Comparison of ENCODE assay signal across 7 mouse cellular contexts in genomic region chr1:34850343-34851136, GRCm38 (mm10). TPM values are rescaled to one million over a fixed set of nuclear protein-coding genes. Genes with fewer than 3 reads are reported as not detected.
DNase-seq lines count a peak whose midpoint lies in the region; ATAC-seq and TF ChIP-seq lines count a peak whose summit lies in the region.

No protein-coding gene starts in this region.

- no peak overlapping the region for H3K27ac ChIP-seq in cortical plate, adult 2 months (ENCODE audit: insufficient read depth, low read length)
- H3K27ac ChIP-seq in neural tube, embryonic 11.5 days (ENCODE audit: low read depth, low read length), result no peak overlapping the region

- 47% methylated on average over 11 of the region's 11 CpGs for WGBS in neural tube, embryonic 11.5 days

- H3K36me3 ChIP-seq in megakaryocyte, embryonic 14.5 days (replicated peaks; ENCODE audit: low read length), result peaks cover 12% of the 10 kb centered on the region
- no peaks in the 10 kb centered on the region for H3K36me3 ChIP-seq in neural tube, embryonic 11.5 days (ENCODE audit: control insufficient read depth, insufficient read depth, low read length)

- no peak for TF ChIP-seq POLR2A in cortical plate, adult 2 months (IDR thresholded peaks at IDR 0.05; ENCODE audit: extremely low read depth, insufficient read depth, low read length)

- ATAC-seq in megakaryocyte, adult 5-6 weeks (ENCODE audit: poor library complexity, severe bottlenecking), result no peak
- ATAC-seq in neural tube, embryonic 11.5 days (ENCODE audit: insufficient read depth, low FRiP score, low TSS enrichment), result peak; percentile 60; the same call in 1 of the 2 replicates

- intact Hi-C loops in gastrocnemius, postnatal 14 days (cut with DNase I; ENCODE audit: low total_unique reads), result no loop called here

- H3K4me3 ChIP-seq in megakaryocyte, embryonic 14.5 days (replicated peaks), result peak overlapping the region; percentile 97
- H3K4me3 ChIP-seq in cortical plate, adult 2 months (ENCODE audit: insufficient read depth, low read length), result peak overlapping the region; percentile 64
- peak overlapping the region; percentile 56 for H3K4me3 ChIP-seq in neural tube, embryonic 11.5 days (ENCODE audit: low read depth, low read length)

- no peaks in the 10 kb centered on the region for H3K27me3 ChIP-seq in megakaryocyte, embryonic 14.5 days (replicated peaks)
- H3K27me3 ChIP-seq in neural tube, embryonic 11.5 days (ENCODE audit: control insufficient read depth, insufficient read depth, low read length), result no peaks in the 10 kb centered on the region

- peak overlapping the region; percentile 69 for H3K9ac ChIP-seq in neural tube, embryonic 11.5 days (ENCODE audit: low read length)

- peak; percentile 49 for DNase-seq in induced T-regulatory cell, adult 2 months (ENCODE audit: low read depth)
- DNase-seq in neural tube, embryonic 11.5 days (ENCODE audit: low spot score), result no peak
- no peak for DNase-seq in gastrocnemius, postnatal 14 days
- DNase-seq in embryo, embryonic 10 days (ENCODE audit: low spot score), result no peak

- no peak for TF ChIP-seq CTCF in cortical plate, adult 2 months (IDR thresholded peaks at IDR 0.05; ENCODE audit: extremely low read depth, insufficient read depth, low read length)

- H3K4me1 ChIP-seq in megakaryocyte, embryonic 14.5 days, result peaks cover 54% of the 10 kb centered on the region
- H3K4me1 ChIP-seq in cortical plate, adult 2 months (ENCODE audit: control insufficient read depth, insufficient read depth, low read length), result peaks cover 1% of the 10 kb centered on the region; the same call in 1 of the 2 replicates
- H3K4me1 ChIP-seq in neural tube, embryonic 11.5 days (ENCODE audit: control insufficient read depth, insufficient read depth, low read length), result no peaks in the 10 kb centered on the region

- no peaks in the 10 kb centered on the region for H3K9me3 ChIP-seq in megakaryocyte, embryonic 14.5 days
- H3K9me3 ChIP-seq in neural tube, embryonic 11.5 days (ENCODE audit: control insufficient read depth, low read length), result no peaks in the 10 kb centered on the region

- H3K4me2 ChIP-seq in neural tube, embryonic 11.5 days (ENCODE audit: low read depth), result peak overlapping the region; percentile 78

RNA-seq across cellular contexts. Expression of gene Plekhb2, which starts 0.8 kb away (rescaled TPM):
- polyA plus RNA-seq in megakaryocyte, embryonic 14.5 days (2012; ENCODE audit: insufficient read depth, low replicate concordance), result 1.9 and 2.3 TPM in 2 replicates
- total RNA-seq in megakaryocyte, adult 5-6 weeks (2015), result 48.6 and 58.3 TPM in 2 replicates
- 28.4 and 29.5 TPM in 2 replicates for total RNA-seq in megakaryocyte, adult 5-6 weeks (2017)
- polyA plus RNA-seq in cortical plate, adult 2 months (2012; rRNA removed), result 172 and 184 TPM in 2 replicates
- 54.6 and 57.3 TPM in 2 replicates for polyA plus RNA-seq in neural tube, embryonic 11.5 days (2014; fragmentation: Nextera tagmentation; extraction: Ambion mirVana)
- 10 to 100 TPM; 21.8 to 23.8 TPM for total RNA-seq in gastrocnemius, postnatal 14 days (2021)

RNA-seq across cellular contexts. Expression of gene Fam168b, which starts 7.7 kb away (rescaled TPM):
- polyA plus RNA-seq in megakaryocyte, embryonic 14.5 days (2012; ENCODE audit: insufficient read depth, low replicate concordance), result 43.9 and 103 TPM in 2 replicates
- total RNA-seq in megakaryocyte, adult 5-6 weeks (2015), result 30.3 and 42.9 TPM in 2 replicates
- 62.0 and 62.8 TPM in 2 replicates for total RNA-seq in megakaryocyte, adult 5-6 weeks (2017)
- polyA plus RNA-seq in cortical plate, adult 2 months (2012; rRNA removed), result 237 and 250 TPM in 2 replicates
- 134 and 148 TPM in 2 replicates for polyA plus RNA-seq in neural tube, embryonic 11.5 days (2014; fragmentation: Nextera tagmentation; extraction: Ambion mirVana)
- total RNA-seq in gastrocnemius, postnatal 14 days (2021), result 10 to 100 TPM; 35.2 to 39.5 TPM

Comparison
In these comparisons a context has a peak if more than half of its experiments do, and no peak if none do; other contexts are left out.
1. RNA of gene Plekhb2, which starts 0.8 kb away (polyA plus RNA-seq): 172 to 184 TPM in cortical plate, adult 2 months and 54.6 to 57.3 TPM in neural tube, embryonic 11.5 days; 1.9 to 2.3 TPM in megakaryocyte, embryonic 14.5 days; every median in the first group is over 10 times any median in the second.
2. Peak in every context shown above with its lines, with median percentiles within 50 percentile points of each other: H3K4me3 ChIP-seq.